Mouse (Mus musculus) C2C12 (cell line): ENCODE measurements around the gene Galr3.
"Not testable (repeated sequence)": the region's sequence is repeated elsewhere in the genome, so short reads cannot be mapped to it uniquely, and the experiment has no call there.

Experiments used
- CEBPB ChIP-seq: IDR thresholded peaks from one replicate; pipeline ENCODE4 v1.6.1; 2011; ENCODE audit warnings: low read depth, mild to moderate bottlenecking, control low read depth, moderate library complexity
- CTCF ChIP-seq: IDR thresholded peaks from one replicate; pipeline ENCODE4 v1.5.1; 2011; ENCODE audit not compliant: control insufficient read depth, insufficient read depth, insufficient read length
- FOSL1 ChIP-seq: IDR thresholded peaks from one replicate; pipeline ENCODE4 v1.8.0; 2011; ENCODE audit warnings: mild to moderate bottlenecking, low read length; ENCODE audit not compliant: poor library complexity, insufficient read depth, severe bottlenecking
- MAX ChIP-seq: IDR thresholded peaks from one replicate; pipeline ENCODE4 v1.6.1; 2011; ENCODE audit warnings: mild to moderate bottlenecking, control low read depth
- MYOD1 ChIP-seq: IDR thresholded peaks from one replicate; pipeline ENCODE4 v1.6.1; 2011; ENCODE audit warnings: low read depth; ENCODE audit not compliant: control insufficient read depth, insufficient read length
- MYOG ChIP-seq: IDR thresholded peaks from one replicate; pipeline ENCODE4 v1.6.1; 2011; ENCODE audit not compliant: control insufficient read depth, insufficient read length; ENCODE audit errors: extremely low read depth
- USF1 ChIP-seq: IDR thresholded peaks from one replicate; pipeline ENCODE4 v1.6.1; 2011; ENCODE audit warnings: low read depth, mild to moderate bottlenecking, control low read depth, moderate library complexity

DNA sequence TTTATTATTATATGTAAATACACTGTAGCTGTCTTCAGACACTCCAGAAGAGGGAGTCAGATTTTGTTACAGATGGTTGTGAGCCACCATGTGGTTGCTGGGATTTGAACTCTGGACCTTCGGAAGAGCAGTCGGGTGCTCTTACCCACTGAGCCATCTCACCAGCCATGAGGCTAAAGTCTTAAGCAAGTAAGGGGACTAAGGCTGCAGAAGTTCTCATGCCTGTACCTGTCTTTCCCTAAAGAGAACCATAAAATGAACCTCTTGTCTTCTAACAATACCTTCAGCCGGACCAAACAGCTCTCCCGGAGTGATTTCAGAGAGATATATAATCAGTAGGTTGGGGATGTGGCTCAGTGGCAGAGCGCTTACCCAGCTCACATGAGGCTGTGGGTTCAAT lies 9.8 kb upstream of the Galr3 start:
- not testable (repeated sequence) for TF ChIP-seq CEBPB, CTCF, MYOD1, MAX, USF1, MYOG, FOSL1
